Mouse (Mus musculus) bone marrow, adult 2 months (tissue): ENCODE measurements around the gene Prkcz. TPM values are rescaled to one million over a fixed set of nuclear protein-coding genes. Genes with fewer than 3 reads are reported as not detected.

Experiments
- H3K27ac ChIP-seq: fragments of 200-500 bp; 2 replicates; pipeline ENCODE4 v1.5.1; 2012; ENCODE audit warnings: low read depth, mild to moderate bottlenecking, control low read depth, inconsistent platforms, low read length; ENCODE audit not compliant: control insufficient read depth, poor library complexity, insufficient read depth
- H3K4me1 ChIP-seq: fragments of 200-500 bp; 2 replicates; pipeline ENCODE4 v1.6.1; 2011; ENCODE audit warnings: low read length; ENCODE audit not compliant: control insufficient read depth, insufficient read depth
- H3K4me3 ChIP-seq: fragments of 200-500 bp; replicated peaks from 2 replicates; pipeline ENCODE3; 2011; ENCODE audit warnings: mild to moderate bottlenecking, low read depth, low read length, control low read depth; ENCODE audit not compliant: control insufficient read depth
- CTCF ChIP-seq: fragments of 200-500 bp; IDR thresholded peaks from 2 replicates; pipeline ENCODE4 v1.5.1; 2011; ENCODE audit warnings: low read length, control low read depth; ENCODE audit not compliant: control insufficient read depth, insufficient read depth
- POLR2A ChIP-seq: fragments of 200-500 bp; IDR thresholded peaks from 2 replicates; pipeline ENCODE4 v1.6.1; 2011; ENCODE audit warnings: low read depth, mild to moderate bottlenecking, control low read depth, low read length, borderline replicate concordance; ENCODE audit not compliant: control insufficient read depth
- WGBS: fragments of 180-500 bp; shearing (Covaris S2); methylation state at CpG from one replicate; pipeline ENCODE4 v1.1.7; 2018; 5-methylcytosine and 5-hydroxymethylcytosine counted together
- polyA plus RNA-seq: library from polyadenylated mRNA; stranded (reverse); fragments of >200 nt; gene quantifications from 2 replicates; pipeline ENCODE4 v1.2.4, GENCODE M21; 2011; ENCODE audit warnings: low replicate concordance; ENCODE audit not compliant: missing spikeins, insufficient read depth, insufficient read length

Prkcz gene
- polyA plus RNA-seq, 1 experiment, result 1.9 TPM

DNA sequence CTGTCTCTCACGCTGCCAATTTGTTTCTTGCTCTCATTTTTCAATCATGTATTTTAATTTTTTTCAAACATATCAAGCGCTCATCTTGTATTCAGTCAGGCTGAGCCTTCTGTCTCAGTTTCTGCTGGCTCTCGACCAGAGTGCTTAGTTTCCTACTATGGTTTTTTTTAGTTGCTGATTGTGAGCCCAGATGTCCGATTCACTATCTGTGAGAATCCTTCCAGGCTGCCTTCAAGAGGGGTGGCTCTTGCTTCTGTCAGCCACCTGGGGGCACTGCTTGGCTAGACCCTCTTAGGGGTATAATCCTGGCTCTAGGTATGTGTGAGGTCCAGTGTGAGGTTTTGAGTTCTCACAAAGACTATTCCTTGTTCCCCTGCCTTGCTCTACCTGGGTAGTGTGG, 65.2 kb downstream of the Prkcz start:
- Histone ChIP-seq H3K4me1 (no peaks in the 10 kb centered on the region; the same call in 1 of the 2 replicates), H3K4me3 (no peak overlapping the region), H3K27ac (no peak overlapping the region)
- TF ChIP-seq CTCF, result no peak
- TF ChIP-seq POLR2A, result no peak
- WGBS, result 61% methylated on average over 4 of the region's 4 CpGs

- Histone ChIP-seq H3K27ac (no peak overlapping the region), H3K4me1 (no peaks in the 10 kb centered on the region; the same call in 1 of the 2 replicates), H3K4me3 (no peak overlapping the region)
- WGBS, result 70% methylated on average over 10 of the region's 10 CpGs
- TF ChIP-seq CTCF (no peak), POLR2A (no peak)
These were observed 66.1 kb downstream of the Prkcz start for GRCm38 (mm10) chr4:155295026-155295590.

GRCm38 (mm10) chr4:155294381-155294780, 66.8 kb downstream of the Prkcz start:
- H3K4me3 ChIP-seq, result no peak overlapping the region
- 88% methylated on average over 14 of the region's 14 CpGs for WGBS
- H3K4me1 ChIP-seq, result no peaks in the 10 kb centered on the region; the same call in 1 of the 2 replicates
- TF ChIP-seq CTCF, result no peak
- no peak overlapping the region for H3K27ac ChIP-seq

DNA sequence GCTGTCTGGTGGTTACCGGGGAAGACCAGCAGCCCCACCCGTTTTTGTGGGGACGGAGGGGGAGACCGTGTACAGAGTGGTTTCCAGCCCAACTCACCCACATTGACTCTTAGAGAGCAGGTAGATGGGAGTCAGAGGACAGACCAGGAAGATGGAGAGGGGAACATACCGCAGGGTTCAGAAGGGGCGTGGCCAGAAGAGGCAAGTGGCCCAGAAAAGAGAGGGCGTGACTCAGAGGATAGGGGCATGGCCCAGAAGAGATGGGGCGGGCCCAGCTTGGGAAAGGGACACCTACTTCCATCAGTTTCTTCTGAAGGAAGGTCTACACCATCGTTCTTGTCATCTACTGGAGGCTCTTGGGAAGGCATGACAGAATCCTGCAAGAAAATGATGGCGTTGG, 68.3 kb downstream of the Prkcz start:
- no peak overlapping the region for H3K4me3 ChIP-seq
- 80% methylated on average over 10 of the region's 10 CpGs for WGBS
- no peaks in the 10 kb centered on the region; the same call in 1 of the 2 replicates for H3K4me1 ChIP-seq
- TF ChIP-seq POLR2A, result no peak
- no peak for TF ChIP-seq CTCF
- no peak overlapping the region for H3K27ac ChIP-seq

DNA sequence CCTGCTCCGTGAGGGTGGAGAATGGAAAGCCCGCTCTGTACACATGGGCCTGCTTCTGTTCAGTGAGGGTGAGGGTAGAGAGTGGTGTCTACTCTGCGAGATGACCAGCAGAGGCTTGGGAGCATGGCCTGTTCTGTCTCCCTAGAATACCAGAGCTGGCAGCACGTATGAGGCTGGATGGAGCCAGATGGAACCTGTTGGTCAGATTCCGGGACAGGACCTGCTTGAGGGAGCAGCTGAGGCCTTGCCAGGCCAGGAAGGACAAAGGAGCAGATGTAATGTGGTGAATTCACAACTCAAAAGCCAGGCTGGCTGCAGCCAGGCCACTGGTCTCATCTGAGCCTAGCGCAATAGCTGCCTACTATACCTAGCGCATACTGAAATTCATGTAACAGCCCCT, 71.1 kb downstream of the Prkcz start:
- H3K4me1 ChIP-seq, result no peaks in the 10 kb centered on the region; the same call in 1 of the 2 replicates
- no peak for TF ChIP-seq CTCF
- no peak for TF ChIP-seq POLR2A
- H3K4me3 ChIP-seq, result no peak overlapping the region
- no peak overlapping the region for H3K27ac ChIP-seq
- WGBS, result 81% methylated on average over 7 of the region's 7 CpGs

GRCm38 (mm10) chr4:155288586-155288985, 72.6 kb downstream of the Prkcz start:
- H3K4me3 ChIP-seq, result no peak overlapping the region
- no peak overlapping the region for H3K27ac ChIP-seq
- 70% methylated on average over 1 of the region's 1 CpGs for WGBS
- no peaks in the 10 kb centered on the region; the same call in 1 of the 2 replicates for H3K4me1 ChIP-seq
- TF ChIP-seq POLR2A, result no peak
- TF ChIP-seq CTCF, result no peak

DNA sequence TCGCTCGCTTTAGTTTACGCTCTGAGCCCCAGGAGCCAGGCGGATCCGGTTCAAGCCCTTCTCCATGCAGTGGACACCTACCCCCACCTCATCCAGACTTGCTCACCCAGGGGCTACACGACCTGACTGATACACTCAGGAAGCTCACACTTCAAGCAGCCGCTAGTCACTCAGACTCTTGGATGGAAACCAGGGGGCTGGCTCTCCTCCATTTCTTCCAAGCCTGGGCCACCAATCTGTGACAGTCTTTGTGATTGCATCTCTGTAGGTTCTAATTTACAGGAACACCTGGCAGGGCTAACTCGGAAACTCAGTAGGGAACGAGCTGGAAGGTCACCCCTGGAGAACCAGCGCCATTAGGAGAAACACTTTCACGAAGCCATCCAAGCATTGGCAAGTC, 73.4 kb downstream of the Prkcz start:
- TF ChIP-seq CTCF (no peak), POLR2A (no peak)
- H3K4me1 ChIP-seq, result no peaks in the 10 kb centered on the region; the same call in 1 of the 2 replicates
- H3K27ac ChIP-seq, result no peak overlapping the region
- WGBS, result 81% methylated on average over 11 of the region's 11 CpGs
- H3K4me3 ChIP-seq, result no peak overlapping the region

DNA sequence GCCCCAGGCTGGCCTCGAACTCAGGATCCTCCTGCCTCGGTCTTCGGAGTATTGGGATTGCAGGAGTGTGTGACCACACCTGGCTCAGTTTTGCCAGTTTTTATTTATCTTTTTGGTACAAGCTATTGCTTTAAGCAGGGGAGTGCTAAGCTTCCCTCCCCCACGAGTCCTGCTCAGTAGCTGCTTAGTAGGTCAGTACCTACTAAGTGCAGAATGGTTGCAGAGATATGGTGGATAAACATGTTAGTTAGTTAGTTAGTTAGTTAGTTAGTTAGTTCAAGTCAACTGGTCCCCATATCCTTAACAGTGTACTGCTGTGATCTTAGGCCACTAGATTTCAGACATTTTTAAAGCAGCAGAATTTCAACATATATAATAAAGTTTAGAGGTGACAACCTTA, 75.1 kb downstream of the Prkcz start:
- Histone ChIP-seq H3K4me3 (no peak overlapping the region), H3K4me1 (no peaks in the 10 kb centered on the region), H3K27ac (no peak overlapping the region)
- WGBS, result 76% methylated on average over 4 of the region's 4 CpGs
- TF ChIP-seq CTCF (no peak), POLR2A (no peak)
